Mouse (Mus musculus) forebrain, embryonic 10.5 days (tissue): ENCODE measurements at regions not wholly inside any gene's neighbourhood (a gene's known extent, or its start where the extent isn't known, plus 50 kb on each side); places are given as distances from the start of the nearest gene placed in this dataset.

Source experiments
- DNase-seq: peaks from one replicate; pipeline ENCODE4 v3.0.0-alpha.2; 2017; ENCODE audit warnings: low spot score; ENCODE audit errors: extremely low spot score
- H3K27ac ChIP-seq: fragments of 300-500 bp; sonication (generic); 2 replicates; pipeline ENCODE4 v1.5.1; 2016; ENCODE audit warnings: mild to moderate bottlenecking
- H3K27me3 ChIP-seq: fragments of 300-500 bp; sonication (generic); 2 replicates; pipeline ENCODE4 v1.6.1; 2016; ENCODE audit warnings: mild to moderate bottlenecking; ENCODE audit not compliant: poor library complexity, severe bottlenecking
- H3K36me3 ChIP-seq: fragments of 300-500 bp; sonication (generic); replicated peaks from 2 replicates; pipeline ENCODE4 v1.6.1; 2016; ENCODE audit warnings: mild to moderate bottlenecking, moderate library complexity
- H3K4me1 ChIP-seq: fragments of 300-500 bp; sonication (generic); 2 replicates; pipeline ENCODE4 v1.6.1; 2016
- H3K4me3 ChIP-seq: fragments of 300-500 bp; sonication (generic); 2 replicates; pipeline ENCODE4 v1.5.1; 2016; ENCODE audit warnings: mild to moderate bottlenecking, moderate library complexity
- H3K9me3 ChIP-seq: fragments of 300-500 bp; sonication (generic); 2 replicates; pipeline ENCODE4 v1.6.1; 2016; ENCODE audit warnings: mild to moderate bottlenecking, moderate library complexity
- WGBS: fragments of 180-500 bp; shearing (Covaris S2); methylation state at CpG from one replicate; pipeline ENCODE4 v1.1.7; 2016; 5-methylcytosine and 5-hydroxymethylcytosine counted together

DNA sequence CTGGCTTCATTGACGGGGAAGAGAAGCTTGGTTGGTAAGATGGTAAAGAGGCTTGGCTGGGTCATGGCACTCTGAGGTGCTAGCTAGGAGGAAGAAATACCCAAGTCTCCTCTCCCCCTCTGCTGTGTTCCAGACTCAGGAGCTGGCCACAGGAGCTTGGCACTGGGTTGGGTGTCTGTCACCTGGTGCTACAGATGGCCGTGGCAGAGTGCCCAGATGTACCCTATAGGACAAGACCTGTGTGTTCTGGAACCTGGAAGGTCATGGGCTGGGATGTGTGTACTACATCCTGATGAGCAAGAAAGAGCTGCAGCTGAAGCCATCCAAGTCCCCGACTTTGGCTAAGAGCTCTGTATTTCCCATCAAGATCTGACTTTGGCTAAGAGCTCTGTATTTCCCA is 72.4 kb downstream of the Nupl2 start:
- no peak for DNase-seq
- no peak overlapping the region for H3K27ac ChIP-seq

DNA sequence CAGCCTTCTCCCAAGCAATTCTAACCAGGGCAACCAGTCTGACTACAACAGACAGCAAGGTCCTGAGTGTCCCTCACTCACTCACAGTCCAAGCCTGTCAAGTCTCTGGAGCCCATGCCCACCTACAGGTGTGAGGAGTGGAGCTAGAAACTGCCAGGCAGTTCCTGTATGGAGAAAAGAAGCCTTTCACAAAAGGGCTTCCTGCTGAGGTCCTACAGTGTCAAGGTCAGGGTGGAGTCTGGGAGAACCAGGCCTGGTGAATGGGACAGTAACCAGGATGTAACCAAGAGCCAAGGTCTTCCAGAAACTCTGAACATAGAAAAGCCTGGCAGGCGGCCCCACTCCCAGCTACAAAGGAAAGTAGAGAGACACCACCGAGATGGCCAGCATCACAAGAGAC is 74.2 kb downstream of the Nupl2 start:
- WGBS: 80% methylated on average over 2 of the region's 2 CpGs
- Histone ChIP-seq H3K4me3 (no peak overlapping the region), H3K4me1 (no peaks in the 10 kb centered on the region), H3K36me3 (no peaks in the 10 kb centered on the region), H3K9me3 (no peaks in the 10 kb centered on the region), H3K27ac (no peak overlapping the region), H3K27me3 (no peaks in the 10 kb centered on the region)
- DNase-seq: no peak

More for the DNA sequence above, 72.4 kb downstream of the Nupl2 start:
- no peaks in the 10 kb centered on the region for H3K36me3 ChIP-seq
- H3K27me3 ChIP-seq: no peaks in the 10 kb centered on the region
- no peaks in the 10 kb centered on the region for H3K9me3 ChIP-seq
- WGBS: 87% methylated on average over 3 of the region's 3 CpGs
- no peak overlapping the region for H3K4me3 ChIP-seq
- no peaks in the 10 kb centered on the region for H3K4me1 ChIP-seq

DNA sequence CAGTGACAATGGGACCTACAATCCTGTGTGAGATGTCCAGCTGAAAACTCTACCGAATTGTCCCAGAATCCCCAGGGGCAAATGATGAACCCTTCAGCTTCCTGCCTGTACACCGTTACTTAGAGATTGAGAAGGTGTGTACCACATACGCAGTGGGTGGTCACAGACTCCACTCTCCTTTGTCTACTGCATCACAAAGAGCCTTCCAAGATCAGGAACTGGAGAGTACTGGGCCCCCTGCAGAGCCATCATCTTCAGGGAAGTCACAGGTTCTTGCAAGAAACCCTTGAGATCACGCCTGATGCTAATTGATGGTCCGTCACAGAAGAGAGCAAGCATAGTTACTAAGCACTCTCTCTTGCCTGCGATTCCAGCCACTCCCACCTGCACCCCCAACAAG is 79.4 kb downstream of the Nupl2 start:
- no peak for DNase-seq
- Histone ChIP-seq H3K9me3 (no peaks in the 10 kb centered on the region), H3K36me3 (no peaks in the 10 kb centered on the region), H3K27ac (no peak overlapping the region), H3K4me1 (no peaks in the 10 kb centered on the region), H3K27me3 (no peaks in the 10 kb centered on the region), H3K4me3 (no peak overlapping the region)
- WGBS: 87% methylated on average over 6 of the region's 6 CpGs

DNA sequence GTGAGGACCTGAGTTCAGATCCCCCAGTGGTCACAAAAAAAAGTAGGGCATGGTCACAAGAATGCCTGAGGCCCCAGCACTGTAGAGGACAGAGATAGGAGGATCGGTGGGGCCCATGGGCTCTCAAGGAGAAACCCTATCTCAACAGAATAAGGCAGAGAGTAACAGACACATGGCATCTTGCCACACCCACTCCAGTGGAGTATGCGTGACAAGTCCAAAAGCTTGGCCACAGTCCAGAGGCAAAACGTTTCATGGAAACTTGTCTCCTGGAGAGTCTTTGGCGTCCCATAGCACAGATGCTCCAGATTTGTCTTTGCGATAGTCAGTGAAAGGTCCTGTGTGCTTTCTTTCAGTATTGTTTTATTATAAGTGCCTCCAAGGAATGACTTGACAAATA is 90.7 kb downstream of the Nupl2 start:
- no peak overlapping the region for H3K27ac ChIP-seq
- H3K36me3 ChIP-seq: no peaks in the 10 kb centered on the region
- no peak overlapping the region for H3K4me3 ChIP-seq
- H3K9me3 ChIP-seq: peaks cover 9% of the 10 kb centered on the region; the same call in 1 of the 2 replicates
- no peak for DNase-seq
- WGBS: 92% methylated on average over 5 of the region's 5 CpGs
- no peaks in the 10 kb centered on the region for H3K4me1 ChIP-seq
- no peaks in the 10 kb centered on the region for H3K27me3 ChIP-seq

DNA sequence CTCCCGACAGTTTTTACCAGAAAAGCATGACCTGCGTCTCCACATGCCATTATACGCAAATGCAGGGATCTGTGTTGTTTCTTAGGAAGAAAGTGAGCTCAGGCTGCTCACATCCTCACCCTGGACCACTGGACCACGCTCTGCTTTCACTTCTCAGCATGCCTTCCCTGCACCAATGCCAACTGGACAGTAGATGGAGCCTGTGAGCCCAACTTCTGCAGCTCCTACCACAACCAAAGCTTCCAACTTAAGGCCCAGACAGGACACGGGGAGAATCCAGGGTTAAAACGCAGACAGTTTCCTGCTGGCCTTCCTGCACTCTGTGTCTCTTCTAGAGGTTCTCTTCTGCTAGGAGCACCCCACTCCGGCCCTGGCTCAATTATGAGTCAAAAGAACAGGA is 90.3 kb downstream of the Kcnh2 start:
- DNase-seq: peak; percentile 59
- H3K36me3 ChIP-seq: no peaks in the 10 kb centered on the region
- H3K4me3 ChIP-seq: no peak overlapping the region
- H3K27ac ChIP-seq: no peak overlapping the region
- WGBS: 19% methylated on average over 7 of the region's 7 CpGs
- H3K9me3 ChIP-seq: peaks cover 9% of the 10 kb centered on the region; the same call in 1 of the 2 replicates
- peaks cover 32% of the 10 kb centered on the region for H3K27me3 ChIP-seq
- peaks cover 27% of the 10 kb centered on the region for H3K4me1 ChIP-seq

DNA sequence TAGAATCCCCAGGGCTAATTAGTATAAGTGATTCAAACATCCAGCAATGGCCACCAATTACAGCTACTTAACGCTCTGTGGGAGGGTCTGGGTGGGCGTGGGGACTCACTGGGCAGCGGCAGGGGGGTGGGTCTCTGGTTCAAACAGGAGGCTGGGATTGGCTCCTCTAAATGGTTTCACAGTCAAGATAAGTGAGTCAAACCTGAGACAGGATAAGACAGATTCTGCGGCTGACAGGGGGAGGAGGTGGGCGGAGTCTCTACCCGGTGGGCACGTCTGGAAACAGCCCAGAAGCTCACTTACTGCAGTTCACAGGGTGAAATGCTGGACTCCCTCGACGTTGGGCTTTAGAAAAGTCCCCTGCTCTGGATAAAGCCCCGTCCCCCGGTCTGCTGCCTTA is 89.3 kb downstream of the Kcnh2 start:
- 7% methylated on average over 11 of the region's 11 CpGs for WGBS
- peaks cover 33% of the 10 kb centered on the region for H3K4me1 ChIP-seq
- H3K4me3 ChIP-seq: peak overlapping the region; percentile 6; the same call in 1 of the 2 replicates
- H3K9me3 ChIP-seq: peaks cover 9% of the 10 kb centered on the region; the same call in 1 of the 2 replicates
- H3K27ac ChIP-seq: 0 out of 2 replicates have a peak overlapping the region, but pooled peaks have one; percentile 15
- DNase-seq: peak; percentile 36
- peaks cover 32% of the 10 kb centered on the region for H3K27me3 ChIP-seq
- H3K36me3 ChIP-seq: no peaks in the 10 kb centered on the region

DNA sequence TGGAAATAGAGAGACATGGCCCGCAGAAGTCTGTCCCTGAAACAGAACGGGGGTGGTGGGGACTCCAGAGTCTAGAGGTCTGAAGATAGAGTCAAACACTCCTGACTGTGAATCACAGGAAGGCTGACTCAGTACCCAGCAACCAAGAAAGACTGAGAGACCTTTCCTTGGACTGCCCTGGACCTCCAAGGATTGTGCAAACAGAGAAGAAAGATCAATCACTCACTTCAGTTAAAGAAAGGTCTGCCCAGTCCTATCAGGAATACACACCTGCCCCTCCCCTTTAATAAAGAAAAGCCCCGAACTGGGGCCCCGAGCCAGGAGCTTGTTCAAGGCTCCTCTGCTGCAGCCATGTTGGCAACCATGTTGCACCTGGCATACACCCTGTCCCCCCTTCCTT is 87.3 kb downstream of the Kcnh2 start:
- H3K27me3 ChIP-seq: peaks cover 32% of the 10 kb centered on the region
- no peak overlapping the region for H3K4me3 ChIP-seq
- H3K4me1 ChIP-seq: peaks cover 33% of the 10 kb centered on the region
- H3K9me3 ChIP-seq: no peaks in the 10 kb centered on the region
- no peak for DNase-seq
- H3K27ac ChIP-seq: no peak overlapping the region
- WGBS: 87% methylated on average over 4 of the region's 4 CpGs
- no peaks in the 10 kb centered on the region for H3K36me3 ChIP-seq

DNA sequence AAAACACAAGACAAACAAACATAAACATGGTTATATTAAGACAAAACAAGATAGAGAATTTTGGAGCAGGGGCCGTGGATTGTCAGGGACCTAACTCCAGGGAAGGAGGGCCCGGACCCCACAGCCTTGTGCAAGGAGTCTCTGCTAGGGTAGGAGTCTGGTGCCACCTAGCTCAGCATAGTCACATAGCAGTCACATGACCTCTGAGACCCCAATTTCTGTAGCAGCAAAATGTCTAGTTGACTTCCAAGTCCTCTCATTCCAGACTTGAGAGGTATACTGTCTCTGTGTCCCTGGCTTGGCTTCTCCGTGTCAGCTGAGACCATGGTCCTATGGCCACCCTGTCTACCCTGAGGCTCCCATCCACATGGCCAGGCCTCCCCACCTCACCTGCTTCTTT is 86.0 kb downstream of the Kcnh2 start:
- no peak for DNase-seq
- Histone ChIP-seq H3K36me3 (no peaks in the 10 kb centered on the region), H3K9me3 (no peaks in the 10 kb centered on the region), H3K27ac (no peak overlapping the region), H3K4me1 (peaks cover 33% of the 10 kb centered on the region), H3K4me3 (no peak overlapping the region), H3K27me3 (peaks cover 32% of the 10 kb centered on the region)
- 86% methylated on average over 3 of the region's 3 CpGs for WGBS

DNA sequence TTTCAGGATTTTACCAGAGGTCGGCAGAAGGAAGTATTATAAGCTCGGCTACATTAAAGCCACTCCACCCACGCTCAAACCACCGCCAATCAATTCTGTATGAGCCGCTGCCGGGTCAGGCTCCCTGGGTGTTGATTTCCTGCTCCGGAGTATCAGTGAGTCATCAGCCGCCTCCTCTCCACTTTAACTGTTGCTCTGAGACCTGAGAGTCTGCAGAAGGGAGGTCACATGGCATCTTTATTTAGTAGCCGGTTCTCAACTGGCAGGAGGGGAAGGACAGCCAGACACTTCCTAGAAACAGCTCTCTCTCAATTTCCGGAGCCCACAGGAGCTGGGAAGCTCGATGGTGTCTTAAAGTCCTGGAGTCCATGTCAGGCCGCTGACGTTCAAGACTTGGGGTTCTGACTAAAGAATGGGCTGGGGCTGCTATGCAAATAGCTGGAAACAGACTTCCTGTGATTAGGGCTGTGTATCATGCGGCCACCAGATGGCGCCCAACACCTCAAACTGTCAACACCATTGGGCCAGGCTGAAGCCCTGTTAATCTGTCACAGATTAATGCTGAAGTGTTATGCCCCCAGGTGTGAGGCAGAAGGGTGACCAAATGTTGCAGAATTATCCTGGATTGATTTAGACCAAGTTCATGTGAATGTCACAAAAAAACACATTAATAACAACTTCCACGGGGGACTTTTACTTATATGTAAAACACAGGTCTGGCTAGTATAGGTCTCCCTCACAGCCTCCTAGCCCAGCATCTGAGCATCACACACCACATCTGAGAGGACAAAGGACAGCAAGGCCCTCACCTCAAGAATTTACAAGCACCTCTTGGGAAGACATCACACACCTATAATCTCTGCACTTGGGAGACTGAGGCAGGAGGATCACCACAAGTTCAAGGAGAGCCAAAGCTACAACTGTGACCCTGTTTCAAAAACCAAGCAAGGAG is 84.8 kb downstream of the Kcnh2 start:
- Histone ChIP-seq H3K36me3 (no peaks in the 10 kb centered on the region), H3K27ac (peak overlapping the region; percentile 25; the same call in 1 of the 2 replicates), H3K9me3 (no peaks in the 10 kb centered on the region), H3K27me3 (peaks cover 32% of the 10 kb centered on the region), H3K4me3 (peak overlapping the region; percentile 36), H3K4me1 (peaks cover 25% of the 10 kb centered on the region)
- WGBS: 21% methylated on average over 16 of the region's 16 CpGs
- DNase-seq: peak; percentile 80
